Mouse (Mus musculus) layer of hippocampus, adult 18-20 months (tissue): Measurements from ENCODE around the gene Gorasp1. TPM values are rescaled to one million over a fixed set of nuclear protein-coding genes. Genes with fewer than 3 reads are reported as not detected.

Experiments used
- DNase-seq, 2 experiments: peaks; one replicate each; pipeline ENCODE4 v3.0.0; 2022; ENCODE audit warnings: low spot score in 2 of 2
- total RNA-seq, 2 experiments: library from RNA; stranded (reverse); gene quantifications; 2 replicates each; pipeline ENCODE4 v1.2.3; 2021

Gene Gorasp1
- total RNA-seq, 2 experiments from 2014 or later: 41.5 to 44.2 TPM

- DNase-seq: no peak
Observed at GRCm38 (mm10) chr9:119933675-119934074, 3.7 kb downstream of the Gorasp1 start.

GRCm38 (mm10) chr9:119932358-119932757 is 5.0 kb downstream of the Gorasp1 start:
- DNase-seq: no peak

- no peak for DNase-seq
Observed at GRCm38 (mm10) chr9:119926497-119926896, 10.9 kb downstream of the Gorasp1 start.

GRCm38 (mm10) chr9:119925729-119926128 is 11.6 kb downstream of the Gorasp1 start:
- no peak for DNase-seq

GRCm38 (mm10) chr9:119925120-119925657 is 12.2 kb downstream of the Gorasp1 start:
- no peak for DNase-seq

- DNase-seq: no peak
Observed at GRCm38 (mm10) chr9:119923462-119923861, 13.9 kb downstream of the Gorasp1 start.

GRCm38 (mm10) chr9:119919858-119920257 is 17.5 kb downstream of the Gorasp1 start:
- no peak for DNase-seq

- DNase-seq: no peak
Observed at GRCm38 (mm10) chr9:119913087-119913838, 24.1 kb downstream of the Gorasp1 start.

GRCm38 (mm10) chr9:119909931-119910330 is 27.4 kb downstream of the Gorasp1 start:
- peak in 1 of 2 experiments; percentile 35 for DNase-seq

- no peak for DNase-seq
Observed at GRCm38 (mm10) chr9:119908708-119909107, 28.7 kb downstream of the Gorasp1 start.

- no peak for DNase-seq
Observed at GRCm38 (mm10) chr9:119902410-119903151, 34.8 kb downstream of the Gorasp1 start.

- DNase-seq: no peak
Observed at GRCm38 (mm10) chr9:119899446-119899845, 37.9 kb downstream of the Gorasp1 start.

GRCm38 (mm10) chr9:119895040-119895721 is 42.2 kb downstream of the Gorasp1 start:
- no peak for DNase-seq

GRCm38 (mm10) chr9:119894339-119895009 is 42.9 kb downstream of the Gorasp1 start, which contains the start of gene Wdr48:
Gene Wdr48, plus strand, starts transcription at chr9:119894878.
- peak; percentile 94 to 98 for DNase-seq

GRCm38 (mm10) chr9:119893881-119894280 is 43.5 kb downstream of the Gorasp1 start:
- no peak for DNase-seq

- peak in 1 of 2 experiments; percentile 51 for DNase-seq
Observed at GRCm38 (mm10) chr9:119890692-119891091, 46.7 kb downstream of the Gorasp1 start.

GRCm38 (mm10) chr9:119889446-119889845 is 47.9 kb downstream of the Gorasp1 start:
- DNase-seq: no peak

- DNase-seq: no peak
Observed at GRCm38 (mm10) chr9:119888843-119889246, 48.5 kb downstream of the Gorasp1 start.

GRCm38 (mm10) chr9:119887144-119887901 is 50.0 kb downstream of the Gorasp1 start:
- DNase-seq: no peak
